Mouse (Mus musculus): ENCODE results near the gene Xlr4c. TPM values are rescaled to one million over a fixed set of nuclear protein-coding genes. Genes with fewer than 3 reads are reported as not detected.
"Not testable (repeated sequence)": the region's sequence is repeated elsewhere in the genome, so short reads cannot be mapped to it uniquely, and the experiment has no call there.

Gene Xlr4c
- total RNA-seq (2021) = under 1 TPM in 1 of 2 experiments, not detected in 1; 0.49 TPM
- long read RNA-seq, experiment 1 = 0 reads
- long read RNA-seq, experiment 2 = 0 reads

DNA sequence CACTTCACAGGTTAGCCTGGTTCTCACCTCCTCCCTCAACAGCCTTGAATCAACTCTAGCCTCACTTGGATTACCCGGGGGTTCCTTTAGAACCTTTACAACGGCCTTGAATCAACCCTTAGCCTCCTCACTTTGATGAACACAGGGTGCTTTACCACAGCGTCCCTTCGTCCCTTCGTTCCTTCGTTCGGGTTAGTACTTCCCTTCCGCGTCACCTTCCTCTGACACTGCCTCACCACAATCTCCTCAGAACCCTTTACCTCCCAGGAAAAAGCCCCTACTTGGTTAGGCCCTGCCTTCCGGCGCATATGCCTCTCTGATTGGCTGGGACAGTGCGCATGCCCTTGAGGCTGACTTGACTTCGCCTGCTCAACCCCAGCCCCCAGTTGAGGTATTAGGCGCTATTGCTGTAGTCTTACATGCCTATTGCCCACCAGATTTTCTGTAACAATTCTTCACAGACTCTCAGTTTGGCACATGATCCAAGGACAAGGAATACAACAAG is at the start of gene Xlr4c:
Xlr4c (minus strand) TSS at position 310 of the 505 bp plus-strand sequence.
- DNase-seq (ENCODE audit: low spot score in 2 of 2) = not testable (repeated sequence)

DNA sequence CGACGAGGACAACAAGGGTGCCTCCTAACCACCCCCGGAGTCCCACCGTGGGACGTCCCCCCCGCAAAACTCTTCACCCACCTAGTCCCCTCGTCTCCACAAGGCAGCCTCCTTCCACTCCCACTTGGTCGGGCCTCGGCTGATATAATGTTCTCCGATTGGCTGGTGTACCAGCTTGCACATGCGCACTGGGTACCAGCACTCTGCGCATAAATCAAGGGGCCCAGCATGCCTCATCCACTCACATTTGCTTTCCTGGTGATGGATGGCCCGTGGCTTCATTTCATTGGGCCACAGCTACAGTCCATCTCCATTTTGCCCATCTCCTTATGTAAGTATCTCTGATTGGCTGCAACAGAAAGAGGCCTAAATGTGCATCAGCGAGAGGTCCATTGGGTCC is 22.3 kb upstream of the Xlr4c start, which contains the start of gene Xlr3c:
Xlr3c (minus strand) TSS at position 121 of the 400 bp plus-strand sequence.
- not testable (repeated sequence) for DNase-seq (ENCODE audit: low spot score in 2 of 2)

DNA sequence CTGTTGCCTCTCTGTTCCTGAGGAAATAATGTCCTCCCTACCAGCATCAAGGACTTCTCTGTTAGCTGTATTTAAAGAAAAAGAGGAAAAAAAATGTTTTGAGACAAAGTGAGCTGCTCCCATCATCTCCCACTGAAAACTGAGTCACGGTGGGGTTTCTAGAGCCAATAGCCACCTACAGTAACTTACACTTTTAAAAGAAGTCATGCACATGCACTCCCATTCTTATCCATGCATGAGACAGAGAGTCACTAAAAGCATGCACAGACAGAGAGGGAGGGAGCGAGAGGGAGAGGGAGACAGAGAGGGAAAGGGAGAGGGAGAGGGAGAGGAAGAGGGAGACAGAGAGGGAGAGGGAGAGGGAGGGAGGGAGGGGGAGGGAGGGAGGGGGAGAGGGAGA is 19.5 kb upstream of the Xlr4c start:
- not testable (repeated sequence) for DNase-seq (ENCODE audit: low spot score in 2 of 2)

DNA sequence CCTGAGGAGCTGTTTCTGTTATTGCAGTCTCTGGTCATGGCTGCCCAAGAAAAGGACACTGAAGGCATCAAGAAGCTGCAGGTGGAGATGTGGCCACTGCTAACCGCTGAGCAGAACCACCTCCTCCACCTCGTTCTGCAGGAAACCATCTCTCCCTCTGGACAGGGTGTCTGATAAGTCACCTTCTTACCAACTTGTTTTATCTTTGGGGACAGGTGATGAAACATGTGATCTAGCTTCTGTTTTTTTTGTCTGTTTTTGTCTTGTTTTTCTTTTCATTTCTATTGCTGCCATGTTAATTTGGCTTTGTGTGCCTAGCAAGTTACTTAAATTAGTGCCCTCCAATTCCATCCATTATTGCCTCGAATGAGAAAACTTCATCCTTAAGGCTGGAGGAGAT is 13.6 kb downstream of the Xlr4c start:
- DNase-seq (ENCODE audit: low spot score in 2 of 2) = no peak

DNA sequence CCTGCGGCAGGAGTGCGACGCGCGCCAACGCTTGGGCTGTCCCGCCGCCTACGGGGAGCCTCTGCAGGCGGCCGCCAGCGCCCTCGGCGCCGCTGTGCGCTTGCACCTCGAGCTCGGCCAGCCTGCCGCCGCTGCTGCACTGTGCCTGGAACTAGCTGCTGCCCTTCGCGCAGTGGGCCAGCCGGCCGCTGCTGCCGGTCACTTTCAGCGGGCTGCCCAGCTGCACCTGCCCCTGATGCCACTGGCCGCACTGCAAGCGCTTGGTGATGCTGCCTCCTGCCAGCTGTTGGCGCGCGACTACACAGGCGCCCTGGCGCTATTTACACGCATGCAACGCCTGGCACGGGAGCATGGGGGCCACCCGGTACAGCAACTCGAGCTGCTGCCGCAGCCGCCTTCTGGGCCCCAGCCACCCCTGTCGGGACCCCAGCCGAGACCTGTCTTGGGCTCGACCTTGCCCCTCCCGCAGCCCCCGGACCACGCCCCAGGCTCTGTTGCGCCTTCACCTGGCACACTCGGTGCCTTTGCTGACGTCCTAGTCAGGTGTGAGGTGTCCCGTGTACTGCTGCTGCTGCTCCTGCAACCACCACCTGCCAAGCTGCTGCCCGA is 14.2 kb downstream of the Xlr4c start:
- DNase-seq (ENCODE audit: low spot score in 2 of 2) = peak; percentile 17 to 54

DNA sequence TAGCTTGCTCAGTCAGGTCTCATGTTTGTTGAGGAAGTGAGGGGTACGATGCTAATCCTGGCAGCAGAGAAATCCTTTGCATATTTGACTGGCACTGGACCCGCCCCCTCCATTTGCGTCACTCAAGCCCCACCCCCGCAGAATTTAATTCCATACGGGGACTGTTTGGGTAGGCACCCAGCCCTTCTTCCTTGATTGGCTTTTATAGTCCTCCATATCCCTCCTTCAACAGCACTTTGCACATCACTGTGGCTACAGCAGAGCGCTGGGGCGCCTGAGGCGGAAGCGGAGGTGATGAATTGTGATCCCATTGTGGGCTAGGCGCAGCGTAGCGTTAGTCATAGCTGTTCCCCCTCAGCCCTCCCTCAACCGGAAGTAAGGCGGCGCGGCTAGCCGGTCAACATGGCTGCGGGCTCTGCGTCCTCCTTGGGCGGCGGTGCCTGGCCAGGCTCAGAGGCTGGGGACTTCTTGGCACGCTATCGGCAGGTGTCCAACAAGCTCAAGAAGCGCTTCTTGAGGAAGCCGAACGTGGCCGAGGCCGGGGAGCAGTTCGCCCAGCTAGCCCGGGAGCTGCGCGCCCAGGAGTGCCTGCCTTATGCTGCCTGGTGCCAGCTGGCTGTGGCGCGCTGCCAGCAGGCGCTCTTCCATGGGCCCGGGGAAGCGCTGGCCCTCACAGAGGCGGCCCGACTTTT is 14.9 kb downstream of the Xlr4c start, which contains the start of gene F8a:
F8a (plus strand) TSS at position 378 of the 692 bp plus-strand sequence.
- peak; percentile 34 to 60 for DNase-seq (ENCODE audit: low spot score in 2 of 2)

DNA sequence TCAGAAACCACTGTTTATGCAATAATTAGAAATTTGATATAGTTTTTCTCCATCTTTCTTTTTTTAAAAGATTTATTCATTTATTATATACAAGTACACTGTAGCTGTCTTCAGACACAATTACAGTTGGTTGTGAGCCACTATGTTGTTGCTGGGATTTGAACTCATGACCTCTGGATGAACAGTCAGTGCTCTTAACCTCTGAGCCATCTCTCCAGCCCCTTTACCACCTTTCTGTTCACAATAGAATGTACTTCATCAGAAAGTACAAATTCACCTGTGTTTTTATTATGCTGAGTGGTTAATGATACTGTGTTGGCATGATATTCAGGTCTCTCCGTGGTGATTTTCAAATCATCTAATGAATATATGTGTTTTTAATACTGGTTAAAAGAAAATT is 17.6 kb downstream of the Xlr4c start:
- DNase-seq (ENCODE audit: low spot score in 2 of 2) = no peak

DNA sequence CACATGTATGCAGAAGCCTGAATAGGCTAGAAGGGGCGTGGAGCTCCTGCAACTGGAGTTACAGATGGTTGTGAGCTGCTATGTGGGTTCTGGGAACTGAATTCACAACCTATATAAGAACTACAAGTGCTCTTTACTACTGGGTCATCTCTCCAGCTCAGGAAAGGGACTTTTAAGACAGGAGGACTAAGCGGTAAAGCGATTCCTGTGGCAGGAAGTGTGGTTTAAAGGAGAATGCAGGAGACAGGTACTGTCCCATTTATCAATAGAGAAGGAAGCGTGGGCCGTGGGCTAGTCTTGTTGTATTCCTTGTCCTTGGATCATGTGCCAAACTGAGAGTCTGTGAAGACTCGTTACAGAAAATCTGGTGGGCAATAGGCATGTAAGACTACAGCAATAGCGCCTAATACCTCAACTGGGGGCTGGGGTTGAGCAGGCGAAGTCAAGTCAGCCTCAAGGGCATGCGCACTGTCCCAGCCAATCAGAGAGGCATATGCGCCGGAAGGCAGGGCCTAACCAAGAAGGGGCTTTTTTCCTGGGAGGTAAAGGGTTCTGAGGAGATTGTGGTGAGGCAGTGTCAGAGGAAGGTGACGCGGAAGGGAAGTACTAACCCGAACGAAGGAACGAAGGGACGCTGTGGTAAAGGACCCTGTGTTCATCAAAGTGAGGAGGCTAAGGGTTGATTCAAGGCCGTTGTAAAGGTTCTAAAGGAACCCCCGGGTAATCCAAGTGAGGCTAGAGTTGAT is 28.9 kb downstream of the Xlr4c start, which contains the start of gene Xlr4b:
Xlr4b (plus strand) TSS at position 515 of the 746 bp plus-strand sequence.
- not testable (repeated sequence) for DNase-seq (ENCODE audit: low spot score in 2 of 2)

DNA sequence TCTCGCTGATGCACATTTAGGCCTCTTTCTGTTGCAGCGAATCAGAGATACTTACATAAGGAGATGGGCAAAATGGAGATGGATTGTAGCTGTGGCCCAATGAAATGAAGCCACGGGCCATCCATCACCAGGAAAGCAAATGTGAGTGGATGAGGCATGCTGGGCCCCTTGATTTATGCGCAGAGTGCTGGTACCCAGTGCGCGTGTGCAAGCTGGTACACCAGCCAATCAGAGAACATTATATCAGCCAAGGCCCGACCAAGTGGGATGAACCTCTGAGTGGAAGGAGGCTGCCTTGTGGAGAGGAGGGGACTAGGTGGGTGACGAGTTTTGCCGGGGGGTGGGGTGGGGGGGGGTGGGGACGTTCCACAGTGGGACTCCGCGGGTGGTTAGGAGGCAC is 51.0 kb downstream of the Xlr4c start, which contains the start of gene Xlr3b:
Xlr3b (plus strand) TSS at position 274 of the 400 bp plus-strand sequence.
- not testable (repeated sequence) for DNase-seq (ENCODE audit: low spot score in 2 of 2)

Other genes with a start within 250 kb of the Xlr4c start
- gene Pnma5, start 206.0 kb downstream of the Xlr4c start, total RNA-seq (2021) = under 1 TPM in 1 of 2 experiments, not detected in 1; 0.12 TPM
- gene Pnma3, start 178.3 kb downstream of the Xlr4c start, total RNA-seq (2021) = not detected
- under 1 TPM in 1 of 2 experiments, not detected in 1; 0.26 TPM for gene Xlr4a, start 160.7 kb downstream of the Xlr4c start, total RNA-seq (2021)
- gene Xlr3a, start 146.0 kb downstream of the Xlr4c start, total RNA-seq (2021) = under 1 TPM; 0.54 to 0.88 TPM
- gene Gm14685, start 126.1 kb downstream of the Xlr4c start, total RNA-seq (2021) = under 1 TPM in 1 of 2 experiments, not detected in 1; 0.15 TPM
- gene Xlr5b, start 94.3 kb downstream of the Xlr4c start, total RNA-seq (2021) = not detected
- gene DXBay18, start 93.7 kb downstream of the Xlr4c start, total RNA-seq (2021) = not detected
- not detected for gene Spin2d, start 66.1 kb downstream of the Xlr4c start, total RNA-seq (2021)
- 10 to 100 TPM in 1 of 2 experiments, under 1 TPM in 1; 0.93 to 11.6 TPM for gene Xlr3b, start 50.9 kb downstream of the Xlr4c start, total RNA-seq (2021)
- under 1 TPM in 1 of 2 experiments, not detected in 1; 0.20 TPM for gene Xlr4b, start 28.8 kb downstream of the Xlr4c start, total RNA-seq (2021)
- gene F8a, start 14.8 kb downstream of the Xlr4c start, total RNA-seq (2021) = 1 to 10 TPM; 6.8 to 7.2 TPM
- gene Xlr3c, start 22.3 kb upstream of the Xlr4c start, total RNA-seq (2021) = not detected
- gene Xlr5a, start 49.8 kb upstream of the Xlr4c start, total RNA-seq (2021) = not detected
- gene Xlr5c, start 49.8 kb upstream of the Xlr4c start, total RNA-seq (2021) = not detected
- gene Gm45015, start 93.7 kb upstream of the Xlr4c start, total RNA-seq (2021) = not detected
- 10 to 100 TPM; 24.3 to 26.3 TPM for gene Zfp275, start 99.5 kb upstream of the Xlr4c start, total RNA-seq (2021)
- not detected for gene Gm18336, start 155.6 kb upstream of the Xlr4c start, total RNA-seq (2021)
- gene Zfp92, start 168.0 kb upstream of the Xlr4c start, total RNA-seq (2021) = not detected
- gene Trex2, start 192.2 kb upstream of the Xlr4c start, total RNA-seq (2021) = not detected
- gene Haus7, start 215.9 kb upstream of the Xlr4c start, total RNA-seq (2021) = 10 to 100 TPM; 23.3 to 27.7 TPM
- 100 to 1,000 TPM; 487 to 574 TPM for gene Bgn, start 240.5 kb upstream of the Xlr4c start, total RNA-seq (2021)